8 mouse cellular contexts compared by ENCODE assay signal in the genomic region with DNA sequence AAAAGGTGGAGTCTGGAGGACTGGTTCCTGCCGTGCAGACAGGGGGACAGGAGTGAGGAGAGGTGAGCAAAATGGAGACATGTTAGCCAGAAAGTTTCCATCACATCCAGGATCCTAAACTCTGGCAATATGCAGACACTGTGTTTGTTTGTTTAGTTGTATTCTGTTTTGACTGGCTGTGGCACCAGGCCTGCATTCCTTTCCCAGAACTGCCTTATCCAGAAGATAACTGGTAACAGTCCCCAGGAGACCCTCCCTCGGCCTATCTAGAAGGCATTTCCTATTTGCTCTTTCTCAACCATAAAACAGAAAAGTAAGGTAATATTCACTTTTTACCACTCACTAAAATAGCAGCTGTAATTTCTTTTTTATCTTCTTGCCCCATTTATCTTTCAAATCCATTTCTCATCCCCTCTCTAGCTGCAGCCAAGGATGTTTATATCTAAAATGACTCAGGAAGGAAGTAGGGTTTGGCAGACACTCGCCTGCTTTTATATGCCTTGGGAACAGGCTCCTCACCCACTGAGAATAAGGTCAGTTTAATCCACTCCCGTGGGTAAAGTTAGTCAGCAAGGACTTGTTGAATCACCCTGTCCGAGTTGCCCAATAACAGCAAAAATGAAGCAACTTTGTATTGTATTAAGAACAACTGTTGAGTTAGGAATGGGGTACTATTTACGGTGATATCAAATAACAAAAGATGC.
DNase-seq lines count a peak whose midpoint lies in the region; ATAC-seq and TF ChIP-seq lines count a peak whose summit lies in the region.
"Had no signal": no experiment of that assay in that cellular context is flagged by ENCODE, and none has a peak within 500 bp of the region (broad histone marks: within the 10 kb centered on the region; RNA-seq: fewer than 3 reads in every experiment).

No protein-coding gene starts in this region.

- no peaks in the 10 kb centered on the region for H3K79me2 ChIP-seq in MEL (ENCODE audit: control insufficient read depth, insufficient read depth, low read length, poor library complexity)

- H3K27ac ChIP-seq in MEL (ENCODE audit: control insufficient read depth, low read depth, low read length), result no peak overlapping the region
- peak overlapping the region; percentile 59; the same call in 1 of the 2 replicates for H3K27ac ChIP-seq in heart, embryonic 12.5 days (ENCODE audit: poor library complexity, severe bottlenecking)
- H3K27ac ChIP-seq in lung, embryonic 14.5 days (ENCODE audit: low read depth), result peak overlapping the region; percentile 63
- H3K27ac ChIP-seq in left cerebral cortex, adult 2 months, result no peak overlapping the region
- H3K27ac ChIP-seq in forebrain, embryonic 10.5 days, result no peak overlapping the region

- no peak overlapping the region for H3K4me3 ChIP-seq in MEL (ENCODE audit: control insufficient read depth in 1 of 2, insufficient read depth in 1 of 2, low read depth in 2 of 2, low read length in 2 of 2)
- no peak overlapping the region for H3K4me3 ChIP-seq in heart, embryonic 12.5 days
- no peak overlapping the region for H3K4me3 ChIP-seq in lung, embryonic 14.5 days (ENCODE audit: low read depth, low read length)
- no peak overlapping the region for H3K4me3 ChIP-seq in left cerebral cortex, adult 2 months
- H3K4me3 ChIP-seq in forebrain, embryonic 10.5 days, result no peak overlapping the region

- WGBS in heart, embryonic 12.5 days, result 31% methylated on average over 6 of the region's 6 CpGs
- WGBS in lung, embryonic 14.5 days, result 23% methylated on average over 6 of the region's 6 CpGs
- WGBS in forebrain, embryonic 10.5 days, result 69% methylated on average over 6 of the region's 6 CpGs

- no peaks in the 10 kb centered on the region; a peak in 1 of 4 replicates for H3K36me3 ChIP-seq in MEL (ENCODE audit: control insufficient read depth in 1 of 2, insufficient read depth in 2 of 2, low read length in 2 of 2)
- no peaks in the 10 kb centered on the region for H3K36me3 ChIP-seq in heart, embryonic 12.5 days
- no peaks in the 10 kb centered on the region for H3K36me3 ChIP-seq in lung, embryonic 14.5 days (ENCODE audit: insufficient read depth)
- H3K36me3 ChIP-seq in forebrain, embryonic 10.5 days (replicated peaks), result no peaks in the 10 kb centered on the region

- no peak overlapping the region for H3K4me2 ChIP-seq in heart, embryonic 12.5 days
- 0 out of 2 replicates have a peak overlapping the region, but pooled peaks have one; percentile 1 for H3K4me2 ChIP-seq in lung, embryonic 14.5 days

- TF ChIP-seq EP300 in MEL (IDR thresholded peaks at IDR 0.05; ENCODE audit: low read depth in 1 of 2, low read length in 2 of 2), result peak in 1 of 2 experiments; percentile 27; a peak in 2 of 4 replicates

- no peak for TF ChIP-seq RAD21 in MEL (IDR thresholded peaks at IDR 0.05; ENCODE audit: low read depth, low read length)

- H3K9ac ChIP-seq in MEL (ENCODE audit: control insufficient read depth, low read depth, low read length, poor library complexity, severe bottlenecking), result no peak overlapping the region
- no peak overlapping the region for H3K9ac ChIP-seq in heart, embryonic 12.5 days
- H3K9ac ChIP-seq in lung, embryonic 14.5 days, result no peak overlapping the region

- no peak for ATAC-seq in heart, embryonic 12.5 days (ENCODE audit: insufficient number of reproducible peaks, low FRiP score)
- peak; percentile 46; the same call in 1 of the 2 replicates for ATAC-seq in lung, embryonic 14.5 days (ENCODE audit: insufficient read depth)

- intact Hi-C loops in left cerebral cortex, adult 2 months (cut with DNase I), result no loop called here

- H3K4me1 ChIP-seq in MEL (ENCODE audit: control insufficient read depth in 1 of 2, insufficient read depth in 2 of 2, low read length in 2 of 2), result peaks cover 0 to 7% of the 10 kb centered on the region in 2 experiments; a peak in 1 of 4 replicates
- peaks cover 10% of the 10 kb centered on the region for H3K4me1 ChIP-seq in heart, embryonic 12.5 days (replicated peaks)
- peaks cover 15% of the 10 kb centered on the region; the same call in 1 of the 2 replicates for H3K4me1 ChIP-seq in lung, embryonic 14.5 days (ENCODE audit: insufficient read depth)
- peaks cover 7% of the 10 kb centered on the region; the same call in 1 of the 2 replicates for H3K4me1 ChIP-seq in forebrain, embryonic 10.5 days

- TF ChIP-seq CTCF in MEL (IDR thresholded peaks at IDR 0.05 in 2 of 3, conservative IDR thresholded peaks at IDR 0.05 in 1 of 3; ENCODE audit: control insufficient read depth in 1 of 3, insufficient read depth in 1 of 3, low read depth in 2 of 3, low read length in 3 of 3, poor library complexity in 1 of 3, severe bottlenecking in 1 of 3), result no peak
- TF ChIP-seq CTCF in lung, embryonic 14.5 days (IDR thresholded peaks at IDR 0.05; ENCODE audit: low read depth), result no peak
- TF ChIP-seq CTCF in left cerebral cortex, adult 2 months (IDR thresholded peaks at IDR 0.05), result no peak

- H3K27me3 ChIP-seq in MEL (ENCODE audit: control insufficient read depth in 1 of 2, insufficient read depth in 2 of 2, low read length in 2 of 2), result peaks cover 0 to 1% of the 10 kb centered on the region in 2 experiments; a peak in 2 of 4 replicates
- no peaks in the 10 kb centered on the region for H3K27me3 ChIP-seq in heart, embryonic 12.5 days (replicated peaks)
- no peaks in the 10 kb centered on the region for H3K27me3 ChIP-seq in lung, embryonic 14.5 days (ENCODE audit: insufficient read depth, low read length)
- H3K27me3 ChIP-seq in forebrain, embryonic 10.5 days (ENCODE audit: poor library complexity, severe bottlenecking), result no peaks in the 10 kb centered on the region

- DNase-seq in MEL (ENCODE audit: low read depth, low spot score), result peak; percentile 7
- peak; percentile 30 to 41 for DNase-seq in adrenal gland, adult 18-20 months (ENCODE audit: low spot score in 2 of 2)
- DNase-seq in lung, embryonic 14.5 days, result peak; percentile 68
- DNase-seq in spleen, postnatal 14 days (ENCODE audit: low spot score in 2 of 2), result no peak
- no peak for DNase-seq in left cerebral cortex, adult 2 months (ENCODE audit: extremely low spot score in 1 of 2, low spot score in 2 of 2)
- no peak for DNase-seq in forebrain, embryonic 10.5 days (ENCODE audit: extremely low spot score, low spot score)
- DNase-seq: thymus, postnatal 25 days had no signal

- H3K9me3 ChIP-seq in MEL (replicated peaks; ENCODE audit: insufficient read depth, low read length), result no peaks in the 10 kb centered on the region
- H3K9me3 ChIP-seq in heart, embryonic 12.5 days (replicated peaks), result no peaks in the 10 kb centered on the region
- H3K9me3 ChIP-seq in lung, embryonic 14.5 days (ENCODE audit: low read depth, low read length), result no peaks in the 10 kb centered on the region
- no peaks in the 10 kb centered on the region for H3K9me3 ChIP-seq in forebrain, embryonic 10.5 days

- no peak for TF ChIP-seq POLR2A in MEL (IDR thresholded peaks at IDR 0.05; ENCODE audit: control insufficient read depth in 1 of 2, insufficient read depth in 1 of 2, low read depth in 1 of 2, low read length in 2 of 2, poor library complexity in 1 of 2)

TF ChIP-seq in MEL, 35 proteins besides CTCF, POLR2A, EP300 and RAD21:
- TF ChIP-seq MYB (IDR thresholded peaks at IDR 0.05; ENCODE audit: low read depth, low read length) (no peak), TAL1 (IDR thresholded peaks at IDR 0.05; ENCODE audit: low read length) (no peak), RCOR1 (IDR thresholded peaks at IDR 0.05; ENCODE audit: low read depth, low read length) (no peak), POLR2AphosphoS2 (IDR thresholded peaks at IDR 0.05; ENCODE audit: low read length) (no peak), BHLHE40 (IDR thresholded peaks at IDR 0.05; ENCODE audit: borderline replicate concordance, low read depth, low read length) (no peak), UBTF (IDR thresholded peaks at IDR 0.05; ENCODE audit: borderline replicate concordance, insufficient read depth, low read depth, low read length) (no peak), MYC (IDR thresholded peaks at IDR 0.05; ENCODE audit: low read depth, low read length) (no peak), USF2 (IDR thresholded peaks at IDR 0.05; ENCODE audit: borderline replicate concordance in 1 of 2, insufficient read depth in 1 of 2, low read depth in 1 of 2, low read length in 2 of 2) (no peak), MAX (IDR thresholded peaks at IDR 0.05; ENCODE audit: low read length) (no peak), MXI1 (IDR thresholded peaks at IDR 0.05; ENCODE audit: low read depth, low read length) (no peak), ZMIZ1 (IDR thresholded peaks at IDR 0.05; ENCODE audit: low read depth, low read length) (no peak), POLR2AphosphoS5 (IDR thresholded peaks at IDR 0.05; ENCODE audit: borderline replicate concordance, low read depth, low read length) (no peak), ELF1 (IDR thresholded peaks at IDR 0.05; ENCODE audit: low read depth, low read length) (no peak), TCF12 (IDR thresholded peaks at IDR 0.05; ENCODE audit: low read depth, low read length) (no peak), CHD2 (IDR thresholded peaks at IDR 0.05; ENCODE audit: low read length) (no peak), ZC3H11A (IDR thresholded peaks at IDR 0.05; ENCODE audit: low read depth, low read length) (no peak), USF1 (IDR thresholded peaks at IDR 0.05; ENCODE audit: low read depth, low read length) (no peak), CHD1 (IDR thresholded peaks at IDR 0.05; ENCODE audit: low read depth, low read length) (no peak), SIN3A (IDR thresholded peaks at IDR 0.05; ENCODE audit: low read length) (no peak), JUND (IDR thresholded peaks at IDR 0.05; ENCODE audit: low read depth, low read length) (no peak)
TF ChIP-seq in MEL: peak in this region for 0.

Comparison
In these comparisons a context has a peak if more than half of its experiments do, and no peak if none do; other contexts are left out.
1. DNase-seq: peak in MEL (single experiment), adrenal gland, adult 18-20 months (2 of 2) and lung, embryonic 14.5 days (single experiment); none in spleen, postnatal 14 days (0 of 2), left cerebral cortex, adult 2 months (0 of 2) and forebrain, embryonic 10.5 days (single experiment).
2. H3K27ac ChIP-seq: peak in heart, embryonic 12.5 days (single experiment) and lung, embryonic 14.5 days (single experiment); none in MEL (single experiment), left cerebral cortex, adult 2 months (single experiment) and forebrain, embryonic 10.5 days (single experiment).